Mouse (Mus musculus) midbrain, embryonic 16.5 days (tissue): ENCODE measurements around the gene Gmds. TPM values are rescaled to one million over a fixed set of nuclear protein-coding genes. Genes with fewer than 3 reads are reported as not detected.

Source experiments
- ATAC-seq: fragments of 200-750 bp; cut with Nextera tagmentation; 2 replicates; pipeline ENCODE4 v1.8.0; 2017; ENCODE audit warnings: moderate TSS enrichment
- H3K27ac ChIP-seq: fragments of 300-500 bp; sonication (generic); 2 replicates; pipeline ENCODE4 v1.5.1; 2014; ENCODE audit warnings: mild to moderate bottlenecking, low read length, mixed read lengths
- H3K27me3 ChIP-seq: fragments of 300-500 bp; sonication (generic); 2 replicates; pipeline ENCODE4 v1.6.1; 2014; ENCODE audit warnings: low read depth, low read length, mixed read lengths; ENCODE audit not compliant: control insufficient read depth, insufficient read depth
- H3K36me3 ChIP-seq: fragments of 300-500 bp; sonication (generic); 2 replicates; pipeline ENCODE4 v1.6.1; 2014; ENCODE audit warnings: mild to moderate bottlenecking, low read length, moderate library complexity, mixed read lengths; ENCODE audit not compliant: control insufficient read depth, insufficient read depth
- H3K4me1 ChIP-seq: fragments of 300-500 bp; sonication (generic); 2 replicates; pipeline ENCODE4 v1.6.1; 2014; ENCODE audit warnings: mild to moderate bottlenecking, low read length, mixed read lengths; ENCODE audit not compliant: control insufficient read depth, insufficient read depth
- H3K4me2 ChIP-seq: fragments of 300-500 bp; sonication (generic); 2 replicates; pipeline ENCODE4 v1.6.1; 2014; ENCODE audit warnings: mild to moderate bottlenecking, low read length, mixed read lengths
- H3K4me3 ChIP-seq: fragments of 300-500 bp; sonication (generic); 2 replicates; pipeline ENCODE4 v1.5.1; 2014; ENCODE audit warnings: low read depth, mild to moderate bottlenecking, low read length, moderate library complexity, mixed read lengths
- H3K9ac ChIP-seq: fragments of 300-500 bp; sonication (generic); 2 replicates; pipeline ENCODE4 v1.6.1; 2014; ENCODE audit warnings: low read depth, low read length, mixed read lengths
- H3K9me3 ChIP-seq: fragments of 300-500 bp; sonication (generic); replicated peaks from 2 replicates; pipeline ENCODE4 v1.6.1; 2014; ENCODE audit warnings: mild to moderate bottlenecking, low read length, mixed read lengths; ENCODE audit not compliant: control insufficient read depth, poor library complexity, severe bottlenecking
- WGBS: fragments of 180-500 bp; shearing (Covaris S2); extraction: QIAGEN DNeasy Blood & Tissue Kit; methylation state at CpG from one replicate; pipeline ENCODE4 v1.1.7; 2014; 5-methylcytosine and 5-hydroxymethylcytosine counted together
- polyA plus RNA-seq: library from polyadenylated mRNA; unstranded; fragments of >200 nt; fragmentation: Nextera tagmentation; extraction: Ambion mirVana; gene quantifications from 2 replicates; pipeline ENCODE4 v1.2.1, GENCODE M21; 2015

The Gmds gene
- polyA plus RNA-seq, 1 experiment from 2014 or later: 34.9 TPM

DNA sequence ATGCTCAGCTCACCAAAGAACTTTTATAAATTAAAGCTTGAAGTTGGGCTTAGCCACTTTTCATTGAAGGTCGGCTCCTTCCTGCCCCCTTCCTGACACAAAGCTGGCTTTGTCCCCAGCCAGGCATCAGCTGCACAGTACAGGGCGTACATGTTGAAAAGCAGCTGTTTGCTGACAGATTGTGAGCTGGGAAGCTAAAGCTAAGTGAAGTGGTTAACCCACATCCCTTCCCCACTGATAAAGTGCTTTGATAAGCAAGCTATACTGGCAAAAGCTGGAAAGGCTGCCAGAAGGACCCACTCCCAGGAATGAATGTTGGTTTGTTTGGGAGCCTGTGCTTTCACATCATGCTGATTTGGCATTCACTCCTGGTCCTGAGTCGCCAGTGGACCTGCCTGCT is 158.6 kb downstream of the Gmds start:
- no peaks in the 10 kb centered on the region for H3K27me3 ChIP-seq
- no peaks in the 10 kb centered on the region; the same call in 1 of the 2 replicates for H3K4me1 ChIP-seq
- H3K4me3 ChIP-seq: no peak overlapping the region
- H3K4me2 ChIP-seq: no peak overlapping the region
- ATAC-seq: peak; percentile 84
- no peaks in the 10 kb centered on the region for H3K36me3 ChIP-seq
- no peaks in the 10 kb centered on the region for H3K9me3 ChIP-seq
- 10% methylated on average over 3 of the region's 3 CpGs for WGBS
- H3K27ac ChIP-seq: no peak overlapping the region
- H3K9ac ChIP-seq: no peak overlapping the region

DNA sequence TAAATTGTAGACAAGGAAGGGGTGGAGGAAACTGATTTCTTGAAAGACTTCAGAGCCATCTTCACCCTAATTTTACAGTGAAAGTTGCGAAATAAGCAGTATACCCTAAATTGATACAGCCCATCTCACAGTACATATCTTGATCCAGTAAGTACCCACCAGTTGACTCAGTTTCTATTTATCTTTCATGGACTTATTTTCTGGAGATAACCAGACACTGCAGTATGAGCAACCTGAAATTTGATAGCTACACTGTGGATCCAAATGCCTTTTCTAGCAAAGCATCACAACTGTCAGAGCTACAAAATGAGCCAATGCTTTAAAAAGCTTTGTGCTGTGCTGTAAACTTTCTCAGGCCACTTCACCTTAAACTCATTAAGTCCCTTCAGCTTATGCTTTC is 159.9 kb downstream of the Gmds start:
- no peaks in the 10 kb centered on the region for H3K9me3 ChIP-seq
- 100% methylated on average over 1 of the region's 1 CpGs for WGBS
- H3K27me3 ChIP-seq: no peaks in the 10 kb centered on the region
- no peaks in the 10 kb centered on the region; the same call in 1 of the 2 replicates for H3K4me1 ChIP-seq
- no peak for ATAC-seq
- H3K4me3 ChIP-seq: no peak overlapping the region
- H3K27ac ChIP-seq: no peak overlapping the region
- H3K36me3 ChIP-seq: no peaks in the 10 kb centered on the region
- no peak overlapping the region for H3K4me2 ChIP-seq
- no peak overlapping the region for H3K9ac ChIP-seq

DNA sequence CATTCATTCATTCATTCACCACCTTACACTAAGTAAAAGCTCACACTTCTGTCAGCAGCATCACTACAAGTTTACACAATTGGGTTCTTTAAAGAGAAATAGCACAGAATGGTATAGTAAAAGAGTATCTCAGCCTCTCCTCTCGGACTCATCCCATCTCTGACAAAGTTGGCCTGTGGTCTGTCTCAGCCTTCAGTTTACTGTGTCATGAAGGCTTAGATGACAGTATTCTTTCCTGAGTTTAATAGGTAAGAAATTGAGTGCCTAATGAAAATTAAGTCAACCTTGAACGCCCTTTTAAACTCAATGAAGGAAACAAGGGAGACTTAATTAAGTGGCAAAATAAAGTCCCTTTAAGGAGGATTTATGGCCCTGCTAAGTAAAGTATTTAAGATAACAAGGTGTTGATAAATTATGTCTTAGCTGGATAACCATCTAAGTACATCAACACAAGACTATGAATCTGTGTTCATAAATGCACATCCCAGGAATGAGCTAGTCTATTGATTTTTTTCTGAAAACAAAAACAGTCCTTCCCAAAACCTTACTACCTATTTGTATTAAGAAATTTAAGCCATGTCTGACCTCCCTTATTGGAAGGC is 160.6 kb downstream of the Gmds start:
- Histone ChIP-seq H3K9me3 (no peaks in the 10 kb centered on the region), H3K4me1 (no peaks in the 10 kb centered on the region; the same call in 1 of the 2 replicates), H3K4me2 (no peak overlapping the region), H3K4me3 (no peak overlapping the region), H3K36me3 (no peaks in the 10 kb centered on the region), H3K27ac (no peak overlapping the region), H3K9ac (no peak overlapping the region), H3K27me3 (no peaks in the 10 kb centered on the region)
- no peak for ATAC-seq
- WGBS: 81% methylated on average over 2 of the region's 2 CpGs

DNA sequence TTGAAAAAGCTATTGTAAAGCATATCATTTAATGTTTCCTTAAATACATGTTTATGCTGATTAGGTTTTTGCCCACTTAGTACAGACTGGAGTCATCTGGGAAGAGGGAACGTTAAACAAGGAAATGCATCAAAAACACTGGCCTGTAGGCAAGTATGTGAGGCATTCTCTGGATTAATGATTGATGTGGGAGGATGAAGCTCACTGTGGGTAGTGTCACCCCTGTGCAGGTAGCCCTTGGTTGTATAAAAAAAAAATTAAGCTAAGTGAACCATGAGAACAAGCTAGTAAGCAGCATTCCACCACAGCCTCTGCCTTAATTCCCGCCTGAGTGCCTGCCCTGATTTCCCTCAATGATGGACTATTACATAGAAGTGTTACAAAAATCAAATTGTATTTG is 163.5 kb downstream of the Gmds start:
- no peak overlapping the region for H3K4me3 ChIP-seq
- H3K9me3 ChIP-seq: no peaks in the 10 kb centered on the region
- WGBS: 87% methylated on average over 2 of the region's 2 CpGs
- H3K4me1 ChIP-seq: no peaks in the 10 kb centered on the region; the same call in 1 of the 2 replicates
- ATAC-seq: no peak
- no peak overlapping the region for H3K27ac ChIP-seq
- no peak overlapping the region for H3K9ac ChIP-seq
- no peaks in the 10 kb centered on the region for H3K27me3 ChIP-seq
- no peaks in the 10 kb centered on the region for H3K36me3 ChIP-seq
- H3K4me2 ChIP-seq: no peak overlapping the region

DNA sequence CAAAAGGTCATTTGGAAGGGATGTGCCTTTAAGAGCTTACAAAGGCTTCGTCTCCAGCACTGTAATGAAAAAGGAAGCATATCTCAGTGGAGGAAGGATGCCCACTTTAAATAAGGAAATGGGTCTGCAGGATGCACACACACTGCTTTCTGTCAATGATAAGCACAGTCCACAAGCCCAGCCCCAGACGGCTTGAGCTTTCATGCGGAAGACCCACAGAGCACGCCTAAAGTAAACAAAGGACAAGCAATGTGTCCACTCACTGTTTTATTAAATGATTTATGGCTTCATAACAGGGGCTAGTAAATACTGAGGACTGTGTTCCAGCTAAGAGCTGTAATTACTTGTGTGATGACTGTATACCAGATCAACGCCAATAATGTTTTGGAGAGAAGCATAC is 169.4 kb downstream of the Gmds start:
- no peak overlapping the region for H3K27ac ChIP-seq
- no peaks in the 10 kb centered on the region for H3K9me3 ChIP-seq
- H3K9ac ChIP-seq: no peak overlapping the region
- H3K36me3 ChIP-seq: no peaks in the 10 kb centered on the region
- WGBS: 38% methylated on average over 5 of the region's 5 CpGs
- no peaks in the 10 kb centered on the region for H3K4me1 ChIP-seq
- ATAC-seq: no peak
- no peak overlapping the region for H3K4me3 ChIP-seq
- H3K4me2 ChIP-seq: no peak overlapping the region
- H3K27me3 ChIP-seq: no peaks in the 10 kb centered on the region

DNA sequence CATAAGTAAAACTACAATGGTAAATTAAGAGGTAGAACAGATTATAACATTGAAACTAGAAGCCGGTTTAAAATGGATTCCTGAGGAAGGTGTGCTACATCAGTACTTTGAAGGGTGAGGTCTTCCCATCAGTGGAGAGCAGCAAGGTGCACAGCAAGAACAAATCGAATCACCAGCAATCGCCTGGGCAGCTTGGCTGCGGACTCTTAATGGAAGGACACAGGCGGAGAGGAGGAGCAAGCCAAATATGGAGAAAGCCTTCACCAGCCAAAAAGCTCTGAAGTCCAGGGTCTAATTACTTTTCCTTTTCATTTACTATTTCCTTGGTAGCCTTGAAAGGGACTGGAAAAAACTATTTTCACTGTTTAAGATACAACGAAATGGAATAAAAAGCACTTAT is 170.7 kb downstream of the Gmds start:
- no peak overlapping the region for H3K4me2 ChIP-seq
- no peak overlapping the region for H3K9ac ChIP-seq
- H3K9me3 ChIP-seq: no peaks in the 10 kb centered on the region
- no peak overlapping the region for H3K4me3 ChIP-seq
- ATAC-seq: no peak
- no peaks in the 10 kb centered on the region for H3K36me3 ChIP-seq
- no peaks in the 10 kb centered on the region for H3K4me1 ChIP-seq
- H3K27ac ChIP-seq: no peak overlapping the region
- WGBS: 91% methylated on average over 6 of the region's 6 CpGs
- H3K27me3 ChIP-seq: no peaks in the 10 kb centered on the region

DNA sequence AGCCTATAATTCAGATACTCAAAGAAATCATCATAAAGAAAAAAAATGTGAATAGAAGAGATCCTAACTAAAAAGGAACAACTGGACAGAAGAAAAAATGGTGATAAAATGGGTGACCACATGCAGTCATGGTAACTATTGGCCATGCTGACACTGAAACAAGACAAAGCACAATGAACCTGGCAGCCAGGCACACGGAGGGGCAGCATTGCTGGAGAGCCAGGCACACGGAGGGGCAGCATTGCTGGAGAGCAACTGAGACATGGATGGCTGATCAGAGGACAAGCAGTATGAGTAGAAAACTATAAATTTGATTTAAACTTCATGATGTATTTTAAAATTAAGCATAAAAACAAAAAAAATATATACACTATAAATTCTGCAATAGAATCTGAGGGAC is 173.0 kb downstream of the Gmds start:
- Histone ChIP-seq H3K9ac (no peak overlapping the region), H3K27ac (no peak overlapping the region), H3K4me2 (no peak overlapping the region), H3K9me3 (no peaks in the 10 kb centered on the region), H3K4me3 (no peak overlapping the region), H3K36me3 (no peaks in the 10 kb centered on the region), H3K4me1 (no peaks in the 10 kb centered on the region), H3K27me3 (no peaks in the 10 kb centered on the region)
- no peak for ATAC-seq
- WGBS: 36% methylated on average over 2 of the region's 2 CpGs

DNA sequence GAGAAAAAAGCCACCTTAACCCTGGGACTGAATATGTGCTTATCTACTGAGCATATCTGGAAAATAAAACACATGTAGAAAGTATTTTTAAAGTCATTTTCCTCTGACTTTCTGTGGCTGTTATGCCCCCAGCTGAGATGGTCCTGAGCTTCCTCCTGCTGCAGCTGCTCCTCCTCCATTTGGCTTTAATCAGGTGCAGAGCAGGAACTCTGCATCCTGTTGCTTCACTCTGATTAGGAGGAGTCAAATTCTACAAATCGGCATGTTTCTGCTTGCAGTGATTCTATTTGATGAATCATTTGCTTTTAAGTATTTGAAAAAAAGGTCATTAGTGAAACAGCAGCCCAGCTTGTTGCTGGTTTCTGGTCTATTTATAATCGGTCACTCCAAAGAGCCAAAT is 177.0 kb downstream of the Gmds start:
- no peak overlapping the region for H3K9ac ChIP-seq
- H3K4me3 ChIP-seq: no peak overlapping the region
- no peak for ATAC-seq
- H3K27me3 ChIP-seq: no peaks in the 10 kb centered on the region
- H3K27ac ChIP-seq: no peak overlapping the region
- H3K4me2 ChIP-seq: no peak overlapping the region
- no peaks in the 10 kb centered on the region for H3K4me1 ChIP-seq
- H3K36me3 ChIP-seq: no peaks in the 10 kb centered on the region
- H3K9me3 ChIP-seq: no peaks in the 10 kb centered on the region
- WGBS: 49% methylated on average over 2 of the region's 2 CpGs

DNA sequence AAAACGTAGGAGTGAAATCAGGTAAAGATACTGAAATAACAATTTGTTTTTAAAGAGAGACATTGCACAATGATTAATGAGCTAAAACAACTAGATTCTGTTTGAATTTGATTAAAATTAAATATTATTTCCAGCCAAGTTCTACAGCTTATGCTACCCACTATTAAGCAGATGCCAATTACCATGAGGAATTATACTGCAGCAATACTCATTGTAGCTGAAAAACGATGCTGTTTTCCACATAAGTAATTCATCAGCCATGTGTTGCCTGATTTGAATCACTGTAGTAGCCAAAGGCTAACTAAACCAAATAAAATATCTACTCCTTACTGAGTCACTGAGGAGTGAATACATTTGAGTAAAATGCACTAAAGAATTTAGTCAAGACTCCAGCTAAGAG is 180.3 kb downstream of the Gmds start:
- Histone ChIP-seq H3K4me3 (no peak overlapping the region), H3K4me2 (no peak overlapping the region), H3K27ac (no peak overlapping the region), H3K36me3 (no peaks in the 10 kb centered on the region), H3K9ac (no peak overlapping the region), H3K4me1 (no peaks in the 10 kb centered on the region), H3K27me3 (no peaks in the 10 kb centered on the region), H3K9me3 (no peaks in the 10 kb centered on the region)
- 62% methylated on average over 2 of the region's 2 CpGs for WGBS
- ATAC-seq: no peak
